Mouse (Mus musculus): ENCODE results near the gene Exoc3l2.
"Not testable (repeated sequence)": the region's sequence is repeated elsewhere in the genome, so short reads cannot be mapped to it uniquely, and the experiment has no call there.

Gene Exoc3l2

GRCm38 (mm10) chr7:19494751-19495474 is 31.8 kb downstream of the Exoc3l2 start:
- no peak for DNase-seq

- peak; percentile 30 for DNase-seq
Observed at GRCm38 (mm10) chr7:19495521-19496213, 32.5 kb downstream of the Exoc3l2 start.

- no peak for DNase-seq
Observed at GRCm38 (mm10) chr7:19496214-19496555, 33.1 kb downstream of the Exoc3l2 start.

GRCm38 (mm10) chr7:19498326-19498725 is 35.2 kb downstream of the Exoc3l2 start:
- no peak for DNase-seq

GRCm38 (mm10) chr7:19500420-19501363 is 37.6 kb downstream of the Exoc3l2 start:
- DNase-seq, result no peak

- DNase-seq, result no peak
Observed at GRCm38 (mm10) chr7:19501658-19502057, 38.5 kb downstream of the Exoc3l2 start.

GRCm38 (mm10) chr7:19503481-19504068 is 40.4 kb downstream of the Exoc3l2 start:
- DNase-seq, result peak; percentile 70

GRCm38 (mm10) chr7:19506326-19506725 is 43.2 kb downstream of the Exoc3l2 start:
- no peak for DNase-seq

- peak; percentile 51 for DNase-seq
Observed at GRCm38 (mm10) chr7:19506969-19507611, 44.0 kb downstream of the Exoc3l2 start.

- DNase-seq, result no peak
Observed at GRCm38 (mm10) chr7:19507612-19507981, 44.5 kb downstream of the Exoc3l2 start.

GRCm38 (mm10) chr7:19508150-19508923 is 45.2 kb downstream of the Exoc3l2 start, which contains the start of the genes Bloc1s3 and Trappc6a:
TSS of gene Bloc1s3 (minus strand) at chr7:19508367.
TSS of gene Trappc6a (plus strand) at chr7:19508395.
- peak; percentile 92 for DNase-seq

- DNase-seq, result no peak
Observed at GRCm38 (mm10) chr7:19508924-19509568, 45.9 kb downstream of the Exoc3l2 start.

GRCm38 (mm10) chr7:19509786-19510185 is 46.7 kb downstream of the Exoc3l2 start:
- DNase-seq, result no peak

- not testable (repeated sequence) for DNase-seq
Observed at GRCm38 (mm10) chr7:19511934-19512333, 48.8 kb downstream of the Exoc3l2 start.

- DNase-seq, result no peak
Observed at GRCm38 (mm10) chr7:19512353-19512752, 49.2 kb downstream of the Exoc3l2 start.

- DNase-seq, result no peak
Observed at GRCm38 (mm10) chr7:19517652-19518365, 54.7 kb downstream of the Exoc3l2 start, which contains the start of gene Nkpd1. TSS of gene Nkpd1 (plus strand) at chr7:19517838.

GRCm38 (mm10) chr7:19520032-19520431 is 56.9 kb downstream of the Exoc3l2 start:
- DNase-seq, result no peak

- no peak for DNase-seq
Observed at GRCm38 (mm10) chr7:19523017-19523756, 60.1 kb downstream of the Exoc3l2 start.

- DNase-seq, result peak; percentile 66
Observed at GRCm38 (mm10) chr7:19523757-19524419, 60.8 kb downstream of the Exoc3l2 start.

All from lung, postnatal 14 days (tissue).